Comparison of ENCODE assay signal across 31 mouse cellular contexts in genomic region chr4:43553891-43554290, GRCm38 (mm10). TPM values are rescaled to one million over a fixed set of nuclear protein-coding genes. Genes with fewer than 3 reads are reported as not detected.
"Had no signal": no experiment of that assay in that cellular context is flagged by ENCODE, and none has a peak within 500 bp of the region (broad histone marks: within the 10 kb centered on the region; RNA-seq: fewer than 3 reads in every experiment).

No protein-coding gene starts in this region.

- H3K27ac ChIP-seq: limb, embryonic 10.5 days; limb, embryonic 12.5 days; limb, embryonic 13.5 days; limb, embryonic 15.5 days; liver, embryonic 12.5 days; liver, embryonic 14.5 days; liver, embryonic 15.5 days; lung, embryonic 15.5 days; macrophage; midbrain, embryonic 10.5 days; midbrain, embryonic 12.5 days; midbrain, embryonic 13.5 days; midbrain, embryonic 15.5 days; neural tube, embryonic 12.5 days; neural tube, embryonic 13.5 days had no signal

- H3K4me3 ChIP-seq: left cerebral cortex, adult 2 months; limb, embryonic 10.5 days; limb, embryonic 12.5 days; limb, embryonic 13.5 days; limb, embryonic 15.5 days; liver, embryonic 12.5 days; liver, embryonic 15.5 days; lung, embryonic 15.5 days; midbrain, embryonic 10.5 days; midbrain, embryonic 12.5 days; midbrain, embryonic 13.5 days; midbrain, embryonic 15.5 days; neural tube, embryonic 12.5 days; neural tube, embryonic 13.5 days had no signal

- H3K4me2 ChIP-seq: limb, embryonic 12.5 days; limb, embryonic 13.5 days; limb, embryonic 15.5 days; liver, embryonic 11.5 days; liver, embryonic 12.5 days; liver, embryonic 15.5 days; lung, embryonic 14.5 days; lung, embryonic 15.5 days; midbrain, embryonic 11.5 days; midbrain, embryonic 12.5 days; midbrain, embryonic 13.5 days; midbrain, embryonic 15.5 days; neural tube, embryonic 12.5 days; neural tube, embryonic 13.5 days had no signal

- ATAC-seq: liver, embryonic 12.5 days; lung, postnatal 0 days; midbrain, embryonic 13.5 days; midbrain, embryonic 15.5 days; midbrain, embryonic 16.5 days had no signal

- H3K9ac ChIP-seq: limb, embryonic 12.5 days; limb, embryonic 13.5 days; limb, embryonic 15.5 days; liver, embryonic 12.5 days; liver, embryonic 14.5 days; liver, embryonic 15.5 days; lung, embryonic 14.5 days; lung, embryonic 15.5 days; midbrain, embryonic 12.5 days; midbrain, embryonic 13.5 days; midbrain, embryonic 15.5 days; neural tube, embryonic 12.5 days; neural tube, embryonic 13.5 days had no signal

- H3K9me3 ChIP-seq: limb, embryonic 10.5 days; limb, embryonic 12.5 days; limb, embryonic 13.5 days; limb, embryonic 15.5 days; midbrain, embryonic 12.5 days; midbrain, embryonic 13.5 days; midbrain, embryonic 15.5 days; neural tube, embryonic 13.5 days had no signal

- H3K27me3 ChIP-seq: limb, embryonic 12.5 days; limb, embryonic 13.5 days; limb, embryonic 15.5 days; liver, embryonic 12.5 days; liver, embryonic 15.5 days; lung, embryonic 15.5 days; midbrain, embryonic 12.5 days; midbrain, embryonic 13.5 days; midbrain, embryonic 15.5 days; neural tube, embryonic 12.5 days; neural tube, embryonic 13.5 days had no signal

- DNase-seq: left cerebral cortex, postnatal 4 days; liver; lung, adult 18-20 months; lung, adult 2 months; lung, embryonic 14.5 days; lung, postnatal 10 days; lung, postnatal 14 days; lung, postnatal 36 days; lung, postnatal 4 days; midbrain, embryonic 14.5 days had no signal

RNA-seq across cellular contexts. Expression of gene Tpm2, which starts 30.3 kb away (rescaled TPM):
- total RNA-seq: monocyte, adult 5-6 weeks had no signal
